Mouse (Mus musculus) Patski (cell line): ENCODE data around the gene Tmem30b. TPM values are rescaled to one million over a fixed set of nuclear protein-coding genes. Genes with fewer than 3 reads are reported as not detected.
"Not testable (repeated sequence)": the region's sequence is repeated elsewhere in the genome, so short reads cannot be mapped to it uniquely, and the experiment has no call there.

Experiments used
- ATAC-seq: fragments of 100-300 bp; one replicate; pipeline ENCODE4 v1.8.0; 2021
- CTCF ChIA-PET: fragments of 350-600 bp; sonication (Branson Sonifier 250); formaldehyde crosslinking; loops from one replicate; lab custom pipeline; 2022; ENCODE audit warnings: inconsistent platforms; lab: Charles Lee
- POLR2A ChIA-PET: fragments of 350-600 bp; sonication (Branson Sonifier 250); formaldehyde crosslinking; loops from one replicate; lab custom pipeline; 2022; ENCODE audit warnings: antibody characterized with exemption, inconsistent platforms; lab: Charles Lee
- DNase-seq: peaks from one replicate; pipeline ENCODE4 v3.0.0-alpha.2; 2011; ENCODE audit warnings: low read depth, low spot score
- H3K27me3 ChIP-seq: fragments of 371-371 bp; one replicate; pipeline ENCODE4 v1.5.1; 2021
- CTCF ChIP-seq: fragments of 100-300 bp; IDR thresholded peaks from one replicate; pipeline ENCODE4 v1.5.1; 2021
- in situ Hi-C: fragments of 300-500 bp; cut with MboI; formaldehyde crosslinking; loops from 3 replicates; pipeline ENCODE4 v1.11.1; 2018; ENCODE audit warnings: low pct_unique_long_range_greater_than_20kb, mixed read lengths
- polyA plus RNA-seq: library from polyadenylated mRNA; unstranded; gene quantifications from one replicate; pipeline ENCODE4 v1.2.3, GENCODE M21; 2021

The Tmem30b gene
- polyA plus RNA-seq, 1 experiment from 2014 or later = not detected

DNA sequence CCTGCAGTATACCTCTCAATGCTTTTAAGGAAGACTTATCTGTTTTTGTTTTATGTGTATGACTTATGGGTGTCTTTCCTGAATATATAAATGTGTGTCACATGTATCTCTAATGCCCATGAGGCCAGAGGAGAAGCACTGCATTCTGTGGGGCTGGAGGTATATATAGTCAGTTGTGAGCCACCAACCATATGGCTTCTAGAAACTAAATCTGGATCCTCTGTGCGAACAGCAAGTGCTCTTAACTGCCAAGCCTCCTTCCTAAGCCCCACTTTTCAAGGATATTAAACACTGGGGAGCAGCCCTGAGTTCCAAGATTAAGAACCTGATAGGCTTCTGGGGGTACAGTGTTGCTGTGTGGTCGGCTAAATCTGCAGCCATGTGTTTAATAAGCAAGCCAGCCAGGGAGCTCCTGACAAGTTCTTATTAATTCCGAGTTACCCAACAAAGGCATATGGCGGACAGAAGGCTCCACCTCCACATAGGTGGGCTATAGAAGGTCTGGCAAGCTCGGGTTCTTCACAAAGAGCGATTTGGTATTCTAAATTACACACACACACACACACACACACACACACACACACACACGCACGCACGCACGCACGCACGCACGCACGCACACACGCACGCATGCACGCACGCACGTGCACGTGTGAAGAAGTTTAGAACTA is 12.5 kb upstream of the Tmem30b start:
- no peak for DNase-seq
- POLR2A ChIA-PET = interaction anchor here (0.7 kb wide), 1 partner anchor 753 kb away, joined by 4 read pairs; no protein-coding TSS in a partner anchor
- peaks cover 19% of the 10 kb centered on the region for H3K27me3 ChIP-seq
- in situ Hi-C loops = no loop called here
- TF ChIP-seq CTCF = no peak
- no peak for ATAC-seq
- CTCF ChIA-PET = interaction anchor here (1.2 kb wide), 1 partner anchor 23 kb away, joined by 3 read pairs; no protein-coding TSS in a partner anchor

- ATAC-seq (peak; percentile 91), DNase-seq (no peak)
- TF ChIP-seq CTCF = peak; percentile 81
- H3K27me3 ChIP-seq = peaks cover 4% of the 10 kb centered on the region
- in situ Hi-C loops = no loop called here
- CTCF ChIA-PET = interaction anchor here (0.9 to 4.4 kb wide), 15 partner anchors 9 to 706 kb away, joined by 3 to 19 read pairs (median 4); partner anchors contain the start of gene Tmem30b
- POLR2A ChIA-PET = no interaction called here
Measured at GRCm38 (mm10) chr12:73554155-73554554, 8.0 kb upstream of the Tmem30b start.

DNA sequence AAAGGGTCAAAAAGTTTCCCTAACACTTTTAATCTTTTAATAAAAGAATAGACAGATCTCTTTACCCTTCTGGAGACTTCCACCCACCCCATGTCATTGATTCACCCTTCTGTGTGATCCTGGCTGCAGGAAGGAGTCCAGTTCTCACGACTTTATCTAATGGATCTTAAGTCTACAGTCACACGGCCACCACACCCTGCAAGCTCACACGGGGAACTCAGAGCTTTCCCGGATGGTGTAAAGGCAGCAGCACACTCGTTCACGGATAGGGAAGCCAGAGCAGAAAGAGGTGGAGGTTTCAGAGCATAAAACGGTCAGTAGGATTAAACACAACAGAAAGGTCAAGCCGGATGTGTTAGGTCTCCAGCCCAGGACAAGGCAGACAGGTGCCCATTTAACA is 2.1 kb upstream of the Tmem30b start:
- CTCF ChIA-PET = interaction anchor here (3.4 kb wide), 1 partner anchor 14 kb away, joined by 12 read pairs; no protein-coding TSS in a partner anchor
- no peak for ATAC-seq
- POLR2A ChIA-PET = no interaction called here
- no peak for DNase-seq
- in situ Hi-C loops = loop anchor here (25.0 kb wide), 1 partner anchor 711 kb away; no protein-coding TSS in a partner anchor
- TF ChIP-seq CTCF = no peak
- H3K27me3 ChIP-seq = no peaks in the 10 kb centered on the region

DNA sequence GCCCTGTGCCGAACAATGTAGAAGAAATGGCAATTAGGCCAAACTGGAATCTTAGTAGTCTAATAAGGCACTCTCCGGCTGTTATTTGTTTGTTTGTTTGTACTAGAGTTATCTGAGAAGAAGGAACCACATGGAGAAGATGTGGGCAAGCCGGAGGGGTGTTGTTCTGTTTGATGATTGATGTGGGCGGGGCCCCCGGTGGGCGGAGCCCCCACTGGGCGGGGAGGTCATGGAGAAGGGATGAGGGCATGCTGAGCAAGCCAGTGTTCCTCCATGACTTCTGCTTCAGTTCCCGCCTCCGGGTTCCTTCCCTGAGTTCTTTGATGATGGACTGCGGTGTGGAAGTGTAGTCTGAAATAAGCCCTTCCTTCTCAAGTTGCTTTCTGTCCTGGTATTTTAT is 1.5 kb upstream of the Tmem30b start:
- no peaks in the 10 kb centered on the region for H3K27me3 ChIP-seq
- no peak for DNase-seq
- ChIA-PET CTCF (interaction anchor here (3.4 kb wide), 1 partner anchor 13 kb away, joined by 12 read pairs; no protein-coding TSS in a partner anchor), POLR2A (no interaction called here)
- in situ Hi-C loops = loop anchor here (25.0 kb wide), 1 partner anchor 710 kb away; no protein-coding TSS in a partner anchor
- no peak for TF ChIP-seq CTCF
- ATAC-seq = no peak

GRCm38 (mm10) chr12:73545672-73546085 is 513 bp downstream of the Tmem30b start:
- in situ Hi-C loops = loop anchor here (25.0 kb wide), 1 partner anchor 708 kb away; no protein-coding TSS in a partner anchor
- H3K27me3 ChIP-seq = no peaks in the 10 kb centered on the region

DNA sequence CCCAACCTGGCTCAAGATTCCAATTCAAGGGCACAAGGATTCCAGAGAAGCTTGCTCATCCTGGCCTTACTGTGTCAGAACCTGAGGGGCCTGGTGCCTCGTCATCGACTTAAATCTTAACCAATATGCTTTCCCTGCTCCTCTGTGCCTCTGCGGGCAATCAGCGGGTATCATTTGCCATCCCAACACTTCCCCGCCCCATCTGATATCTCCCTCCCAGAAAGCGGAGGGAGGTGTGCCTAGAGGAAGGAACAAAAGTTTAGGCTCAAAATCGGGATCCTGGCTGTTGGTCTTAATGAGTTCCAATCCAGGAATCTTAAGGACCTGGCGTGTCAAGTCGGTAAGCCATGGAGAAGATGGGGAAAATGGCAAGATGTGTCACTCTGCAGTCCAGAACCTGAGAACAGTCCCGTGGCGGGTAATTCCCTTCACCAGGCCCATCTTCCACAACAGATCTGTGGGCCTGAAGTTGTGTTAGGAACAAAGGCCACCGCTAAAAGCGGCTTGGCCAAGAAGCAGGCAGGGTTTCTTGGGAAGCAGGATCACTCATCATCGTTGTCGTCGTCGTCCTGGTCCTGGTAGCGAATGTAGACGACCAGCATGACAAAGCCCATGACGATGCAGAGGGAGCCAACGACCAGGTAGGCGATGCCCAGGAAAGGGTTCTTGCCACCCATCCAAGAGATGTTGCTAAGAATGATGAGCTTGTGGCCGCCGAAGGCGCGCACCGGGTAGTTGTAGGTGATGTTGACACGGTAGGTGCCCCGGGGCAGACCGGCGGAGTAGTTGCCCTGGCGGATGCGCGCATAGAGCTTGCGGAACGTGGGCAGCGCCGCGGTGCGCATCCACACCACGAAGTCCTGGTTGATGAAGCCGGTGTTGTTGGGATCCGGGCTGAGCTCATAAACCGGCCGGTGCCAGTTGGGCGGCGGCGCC is 1.2 kb downstream of the Tmem30b start:
- ChIA-PET CTCF (interaction anchor here (1.5 kb wide), 1 partner anchor 9 kb away, joined by 4 read pairs; no protein-coding TSS in a partner anchor), POLR2A (no interaction called here)
- no peaks in the 10 kb centered on the region for H3K27me3 ChIP-seq
- no peak for TF ChIP-seq CTCF
- ATAC-seq (no peak), DNase-seq (no peak)
- in situ Hi-C loops = loop anchor here (25.0 kb wide), 1 partner anchor 708 kb away; no protein-coding TSS in a partner anchor

More at GRCm38 (mm10) chr12:73545672-73546085, 513 bp downstream of the Tmem30b start:
- DNase-seq (no peak), ATAC-seq (no peak)
- ChIA-PET POLR2A (no interaction called here), CTCF (interaction anchor here (1.5 kb wide), 1 partner anchor 8 kb away, joined by 4 read pairs; no protein-coding TSS in a partner anchor)
- no peak for TF ChIP-seq CTCF

- ATAC-seq (no peak), DNase-seq (no peak)
- ChIA-PET CTCF (interaction anchor here (1.9 kb wide), 1 partner anchor 10 kb away, joined by 11 read pairs; no protein-coding TSS in a partner anchor), POLR2A (no interaction called here)
- in situ Hi-C loops = loop anchor here (25.0 kb wide), 1 partner anchor 706 kb away; no protein-coding TSS in a partner anchor
- no peak for TF ChIP-seq CTCF
- no peaks in the 10 kb centered on the region for H3K27me3 ChIP-seq
Measured at GRCm38 (mm10) chr12:73543191-73543590, 3.0 kb downstream of the Tmem30b start.

DNA sequence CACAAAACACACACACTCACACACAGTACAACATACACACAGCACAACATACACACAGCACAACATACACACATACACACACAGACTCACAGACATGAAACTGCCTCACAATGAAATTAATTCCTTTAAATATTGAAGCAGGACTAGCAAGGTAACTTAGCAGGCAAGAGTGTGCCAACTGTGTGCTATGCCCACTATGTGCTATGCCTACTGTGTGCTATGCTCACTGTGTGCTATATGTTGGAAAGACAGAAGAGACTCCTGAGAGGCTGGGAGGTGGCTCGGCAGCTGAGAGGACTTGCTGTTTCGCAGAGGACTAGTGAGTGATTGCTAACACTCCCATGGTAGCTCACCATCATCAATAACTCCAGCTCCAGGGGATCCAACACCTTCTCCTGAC is 5.8 kb downstream of the Tmem30b start:
- H3K27me3 ChIP-seq = no peaks in the 10 kb centered on the region
- POLR2A ChIA-PET = no interaction called here
- in situ Hi-C loops = loop anchor here (25.0 kb wide), 1 partner anchor 703 kb away; no protein-coding TSS in a partner anchor
- CTCF ChIA-PET = no interaction called here
- DNase-seq (no peak), ATAC-seq (no peak)
- no peak for TF ChIP-seq CTCF

DNA sequence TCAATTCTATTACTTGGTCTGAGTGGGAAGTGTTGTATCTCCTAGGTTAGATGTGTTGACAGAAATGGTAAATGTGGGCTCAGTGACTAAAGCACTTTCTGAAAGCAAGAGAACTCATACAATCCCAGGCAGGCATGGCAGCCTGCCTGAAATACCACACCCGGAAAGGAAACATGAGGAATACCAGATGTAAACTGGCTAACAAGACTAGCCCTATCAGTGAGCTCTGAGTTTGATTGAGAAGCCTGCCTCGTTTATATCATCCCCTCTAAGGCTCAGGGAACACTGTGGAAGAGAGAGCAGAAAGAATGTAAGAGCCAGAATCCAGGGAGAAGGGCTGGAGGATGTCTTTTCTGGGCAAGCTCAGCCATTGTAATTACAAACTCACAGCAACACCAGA is 7.0 kb downstream of the Tmem30b start:
- ATAC-seq (no peak), DNase-seq (no peak)
- ChIA-PET POLR2A (interaction anchor here (0.5 kb wide), 1 partner anchor 1633 kb away, joined by 5 read pairs; no protein-coding TSS in a partner anchor), CTCF (interaction anchor here (1.1 kb wide), 1 partner anchor 15 kb away, joined by 4 read pairs; no protein-coding TSS in a partner anchor)
- in situ Hi-C loops = loop anchor here (25.0 kb wide), 1 partner anchor 702 kb away; no protein-coding TSS in a partner anchor
- H3K27me3 ChIP-seq = no peaks in the 10 kb centered on the region
- TF ChIP-seq CTCF = no peak

GRCm38 (mm10) chr12:73538139-73538508 is 8.1 kb downstream of the Tmem30b start:
- in situ Hi-C loops = loop anchor here (25.0 kb wide), 1 partner anchor 701 kb away; no protein-coding TSS in a partner anchor
- CTCF ChIA-PET, ATAC-seq, POLR2A ChIA-PET, H3K27me3 ChIP-seq, DNase-seq: not testable (repeated sequence)
